Mouse (Mus musculus) intestine, embryonic 15.5 days (tissue): Measurements from ENCODE around the gene Zdhhc3. TPM values are rescaled to one million over a fixed set of nuclear protein-coding genes. Genes with fewer than 3 reads are reported as not detected.

Experiments used
- ATAC-seq: fragments of 200-750 bp; cut with Nextera tagmentation; 2 replicates; pipeline ENCODE4 v1.8.0; 2017; ENCODE audit warnings: moderate TSS enrichment, moderate library complexity
- H3K27ac ChIP-seq: fragments of 300-500 bp; sonication (generic); 2 replicates; pipeline ENCODE4 v1.5.1; 2015; ENCODE audit warnings: mild to moderate bottlenecking, inconsistent platforms
- H3K27me3 ChIP-seq: fragments of 300-500 bp; sonication (generic); replicated peaks from 2 replicates; pipeline ENCODE4 v1.6.1; 2015; ENCODE audit warnings: inconsistent platforms
- H3K36me3 ChIP-seq: fragments of 300-500 bp; sonication (generic); 2 replicates; pipeline ENCODE4 v1.6.1; 2015; ENCODE audit warnings: inconsistent platforms
- H3K4me1 ChIP-seq: fragments of 300-500 bp; sonication (generic); replicated peaks from 2 replicates; pipeline ENCODE4 v1.6.1; 2015; ENCODE audit warnings: inconsistent platforms
- H3K4me2 ChIP-seq: fragments of 300-500 bp; sonication (generic); replicated peaks from 2 replicates; pipeline ENCODE4 v1.6.1; 2015; ENCODE audit warnings: mild to moderate bottlenecking, inconsistent platforms
- H3K4me3 ChIP-seq: fragments of 300-500 bp; sonication (generic); replicated peaks from 2 replicates; pipeline ENCODE4 v1.5.1; 2015; ENCODE audit warnings: inconsistent platforms
- H3K9ac ChIP-seq: fragments of 300-500 bp; sonication (generic); 2 replicates; pipeline ENCODE4 v1.6.1; 2015; ENCODE audit warnings: inconsistent platforms
- H3K9me3 ChIP-seq: fragments of 300-500 bp; sonication (generic); 2 replicates; pipeline ENCODE4 v1.6.1; 2016; ENCODE audit warnings: inconsistent platforms
- WGBS: fragments of 180-500 bp; shearing (Covaris S2); methylation state at CpG from one replicate; pipeline ENCODE4 v1.1.7; 2015; 5-methylcytosine and 5-hydroxymethylcytosine counted together
- polyA plus RNA-seq: library from polyadenylated mRNA; unstranded; fragments of >200 nt; fragmentation: Nextera tagmentation; extraction: Ambion mirVana; gene quantifications from 2 replicates; pipeline ENCODE4 v1.2.1, GENCODE M21; 2015

Gene Zdhhc3
- polyA plus RNA-seq, 1 experiment from 2014 or later = 82.6 TPM

DNA sequence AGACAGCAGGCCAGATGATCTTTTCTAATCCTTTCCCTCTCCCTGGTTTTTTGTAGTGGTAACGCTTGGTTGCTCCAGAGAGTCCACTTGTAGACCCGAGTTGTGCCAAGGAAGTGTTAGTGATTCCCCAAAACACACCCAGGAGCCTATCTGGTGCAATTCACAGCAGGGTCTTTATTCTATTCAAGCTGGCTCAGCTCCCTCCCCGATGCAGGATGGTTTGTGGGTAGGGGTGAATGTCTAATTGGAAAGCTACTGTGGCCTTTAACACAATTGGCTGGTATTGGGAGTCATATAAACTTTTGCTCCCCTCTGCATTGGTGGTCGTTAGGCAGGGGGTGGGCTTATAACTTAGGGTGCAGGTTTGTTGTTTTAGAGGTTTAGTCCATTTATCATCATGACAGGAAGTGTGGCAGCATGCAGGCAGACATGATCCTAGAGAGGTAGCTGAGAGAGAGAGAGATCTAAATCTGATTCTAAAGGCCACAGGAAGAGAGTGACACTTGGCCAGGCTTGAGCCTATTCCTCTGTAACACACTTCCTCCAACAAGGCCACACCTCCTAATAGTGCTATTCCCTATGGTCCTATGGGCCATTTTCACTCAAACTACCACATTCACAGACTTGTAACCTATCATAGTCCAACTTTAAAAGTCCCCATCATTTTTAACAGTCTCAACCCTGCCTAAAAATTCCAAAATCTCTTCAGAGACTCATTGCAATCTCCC is 27.0 kb upstream of the Zdhhc3 start:
- H3K27ac ChIP-seq = peak overlapping the region; percentile 57; the same call in 1 of the 2 replicates
- no peak for ATAC-seq

DNA sequence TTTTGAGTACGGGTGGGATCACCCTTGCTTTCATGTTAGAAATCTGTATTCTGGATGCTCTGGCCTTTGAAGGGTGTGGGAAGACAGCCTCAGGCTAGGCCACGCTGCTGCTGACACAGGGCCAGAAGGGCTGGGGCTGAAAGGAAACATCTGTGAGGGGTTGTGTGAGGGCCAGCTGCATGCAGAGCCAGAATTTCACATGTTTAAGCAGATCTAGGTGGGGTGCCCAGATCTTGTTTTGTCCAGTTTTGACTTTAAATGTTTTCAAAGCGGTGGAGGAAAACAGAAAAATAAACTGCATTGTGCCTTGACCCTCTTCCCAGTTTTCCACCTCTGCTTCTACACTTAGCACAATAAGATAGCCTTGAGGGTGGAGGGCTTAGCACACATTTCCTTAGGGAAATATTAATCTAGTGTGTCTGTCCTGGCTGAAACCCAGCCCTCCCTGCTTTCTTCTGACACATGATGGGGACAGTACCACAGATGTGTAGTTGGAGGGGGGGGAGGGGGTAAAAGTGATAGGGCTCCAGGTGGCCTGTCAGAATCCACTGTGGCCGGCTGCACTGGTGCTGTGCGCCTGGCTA is 26.0 kb upstream of the Zdhhc3 start:
- H3K9me3 ChIP-seq = no peaks in the 10 kb centered on the region
- peak; percentile 84 for ATAC-seq
- peaks cover 19% of the 10 kb centered on the region for H3K36me3 ChIP-seq
- 49% methylated on average over 5 of the region's 5 CpGs for WGBS
- H3K4me3 ChIP-seq = no peak overlapping the region
- peak overlapping the region; percentile 57 for H3K27ac ChIP-seq
- peaks cover 7% of the 10 kb centered on the region; the same call in 1 of the 2 replicates for H3K4me1 ChIP-seq
- no peak overlapping the region for H3K9ac ChIP-seq
- no peak overlapping the region for H3K4me2 ChIP-seq
- no peaks in the 10 kb centered on the region for H3K27me3 ChIP-seq

More for the DNA sequence above, 27.0 kb upstream of the Zdhhc3 start:
- H3K4me3 ChIP-seq = no peak overlapping the region
- H3K9ac ChIP-seq = no peak overlapping the region
- peaks cover 7% of the 10 kb centered on the region; the same call in 1 of the 2 replicates for H3K4me1 ChIP-seq
- WGBS = 82% methylated on average over 4 of the region's 4 CpGs
- H3K4me2 ChIP-seq = no peak overlapping the region
- no peaks in the 10 kb centered on the region for H3K9me3 ChIP-seq
- no peaks in the 10 kb centered on the region for H3K27me3 ChIP-seq
- H3K36me3 ChIP-seq = peaks cover 19% of the 10 kb centered on the region

DNA sequence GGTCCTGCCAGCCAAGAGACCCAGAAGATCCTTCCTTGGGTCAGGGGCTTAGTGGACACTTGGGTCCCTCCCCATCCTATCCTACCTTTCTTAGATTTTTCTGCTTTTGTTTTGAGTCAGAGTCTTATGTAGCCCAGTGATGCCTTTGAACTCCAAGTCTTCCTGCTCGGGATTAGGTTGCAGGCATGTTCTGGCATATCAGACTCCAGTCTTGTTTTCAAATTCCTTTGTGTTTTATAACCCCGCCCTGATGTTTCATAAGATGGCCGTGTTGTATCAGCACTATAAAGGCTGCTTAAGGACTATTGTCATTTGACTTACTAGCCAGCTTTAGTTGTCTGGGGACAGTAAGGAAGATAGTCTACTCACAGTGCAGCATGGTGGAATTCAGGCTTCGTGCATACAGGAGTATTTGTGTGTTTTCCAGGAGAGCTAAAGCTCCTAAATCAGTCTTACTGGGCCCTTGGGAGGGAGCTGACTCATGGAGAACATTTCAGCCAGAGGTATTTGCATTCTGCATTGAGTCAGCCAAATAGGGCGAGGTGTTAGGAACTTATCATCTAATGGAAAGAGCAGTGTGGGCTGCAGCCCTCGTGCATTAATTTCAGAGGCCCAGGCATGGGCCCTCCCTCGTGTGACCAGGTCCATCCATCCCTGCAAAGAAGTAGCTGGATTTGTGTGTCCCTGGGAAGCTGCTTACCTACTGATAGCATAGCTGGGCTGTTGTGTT is 24.1 kb upstream of the Zdhhc3 start:
- Histone ChIP-seq H3K27me3 (no peaks in the 10 kb centered on the region), H3K9ac (no peak overlapping the region), H3K4me2 (no peak overlapping the region), H3K9me3 (no peaks in the 10 kb centered on the region), H3K4me3 (no peak overlapping the region), H3K36me3 (peaks cover 33% of the 10 kb centered on the region), H3K27ac (no peak overlapping the region), H3K4me1 (peaks cover 7% of the 10 kb centered on the region; the same call in 1 of the 2 replicates)
- ATAC-seq = no peak; the same call in 1 of the 2 replicates
- 80% methylated on average over 7 of the region's 7 CpGs for WGBS

DNA sequence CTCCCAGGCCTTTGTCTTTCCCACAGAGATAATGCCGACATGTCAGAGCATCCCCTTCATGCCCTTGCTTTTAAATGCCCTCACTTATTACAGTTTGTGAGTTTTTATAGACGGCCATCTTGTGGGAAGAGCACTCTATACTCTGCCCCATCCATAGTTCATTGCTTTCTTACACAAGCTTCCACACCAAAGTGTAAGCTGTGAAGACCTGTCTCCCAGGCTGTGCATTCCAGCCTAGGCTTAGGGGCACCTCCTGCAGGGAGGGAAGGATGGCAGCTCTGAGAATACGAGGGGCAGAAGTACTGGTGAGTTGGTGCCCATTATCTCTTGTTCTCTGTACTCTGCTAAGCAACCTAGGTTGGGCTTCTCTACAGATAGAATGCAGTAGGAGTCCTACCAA is 20.0 kb upstream of the Zdhhc3 start:
- no peaks in the 10 kb centered on the region for H3K4me1 ChIP-seq
- H3K9ac ChIP-seq = no peak overlapping the region
- ATAC-seq = no peak
- no peak overlapping the region for H3K4me2 ChIP-seq
- H3K36me3 ChIP-seq = peaks cover 53% of the 10 kb centered on the region
- H3K4me3 ChIP-seq = no peak overlapping the region
- no peak overlapping the region for H3K27ac ChIP-seq
- no peaks in the 10 kb centered on the region for H3K9me3 ChIP-seq
- WGBS = 92% methylated on average over 3 of the region's 3 CpGs
- H3K27me3 ChIP-seq = no peaks in the 10 kb centered on the region

DNA sequence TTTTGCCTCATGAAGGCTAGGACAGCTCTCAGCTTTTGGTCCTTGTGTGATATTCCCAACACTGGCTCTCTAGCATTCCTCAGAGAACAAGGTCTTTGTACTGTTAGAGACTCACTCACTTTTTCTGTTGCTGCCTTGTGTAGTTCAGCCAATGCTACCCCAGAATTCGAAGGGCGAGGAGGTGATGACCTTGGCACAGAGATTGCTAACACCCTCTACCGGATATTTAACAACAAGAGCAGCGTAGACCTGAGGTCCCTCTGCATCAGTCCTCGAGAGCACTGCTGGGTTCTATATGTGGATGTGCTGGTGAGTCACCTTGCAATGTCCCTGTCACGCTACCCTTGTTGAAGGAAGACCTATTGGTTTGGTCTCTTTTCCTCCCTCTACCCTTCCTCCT is 14.7 kb upstream of the Zdhhc3 start:
- 92% methylated on average over 6 of the region's 6 CpGs for WGBS
- H3K36me3 ChIP-seq = peaks cover 49% of the 10 kb centered on the region

DNA sequence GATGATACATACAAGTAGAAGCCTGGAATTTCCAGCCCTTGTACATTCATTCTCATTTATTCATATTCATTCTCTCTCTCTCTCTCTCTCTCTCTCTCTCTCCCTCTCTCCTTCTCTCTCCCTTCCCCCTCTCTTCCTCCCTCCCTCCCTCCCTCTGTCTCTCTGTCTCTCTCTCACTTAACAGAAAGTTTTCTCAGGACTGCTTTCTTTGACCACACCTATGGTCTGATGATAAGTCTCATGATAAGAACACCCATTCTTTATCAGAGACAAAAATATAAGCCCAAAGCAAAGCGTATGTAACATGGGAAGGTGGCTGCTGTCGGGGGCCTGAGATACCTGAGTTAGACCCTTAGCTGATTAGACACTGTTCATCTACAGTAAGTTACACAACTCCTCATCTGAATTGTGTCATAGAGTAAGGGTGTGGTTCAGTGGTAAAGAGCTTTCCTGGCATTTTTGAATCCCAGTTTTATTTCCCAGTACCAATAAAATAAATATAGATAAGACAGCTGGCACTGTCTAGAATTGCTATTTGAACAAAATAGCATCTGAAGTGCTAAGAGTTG is 11.5 kb upstream of the Zdhhc3 start:
- H3K36me3 ChIP-seq = peaks cover 51% of the 10 kb centered on the region
- H3K4me2 ChIP-seq = no peak overlapping the region
- no peaks in the 10 kb centered on the region for H3K4me1 ChIP-seq
- no peak overlapping the region for H3K9ac ChIP-seq
- peak; percentile 69; the same call in 1 of the 2 replicates for ATAC-seq
- no peaks in the 10 kb centered on the region for H3K27me3 ChIP-seq
- no peaks in the 10 kb centered on the region for H3K9me3 ChIP-seq
- no peak overlapping the region for H3K27ac ChIP-seq
- WGBS = 81% methylated on average over 2 of the region's 2 CpGs
- H3K4me3 ChIP-seq = no peak overlapping the region

More for the DNA sequence above, 14.7 kb upstream of the Zdhhc3 start:
- no peak for ATAC-seq
- H3K9me3 ChIP-seq = no peaks in the 10 kb centered on the region
- no peaks in the 10 kb centered on the region for H3K27me3 ChIP-seq
- no peaks in the 10 kb centered on the region for H3K4me1 ChIP-seq
- no peak overlapping the region for H3K4me3 ChIP-seq
- no peak overlapping the region for H3K4me2 ChIP-seq
- H3K27ac ChIP-seq = no peak overlapping the region
- H3K9ac ChIP-seq = no peak overlapping the region

DNA sequence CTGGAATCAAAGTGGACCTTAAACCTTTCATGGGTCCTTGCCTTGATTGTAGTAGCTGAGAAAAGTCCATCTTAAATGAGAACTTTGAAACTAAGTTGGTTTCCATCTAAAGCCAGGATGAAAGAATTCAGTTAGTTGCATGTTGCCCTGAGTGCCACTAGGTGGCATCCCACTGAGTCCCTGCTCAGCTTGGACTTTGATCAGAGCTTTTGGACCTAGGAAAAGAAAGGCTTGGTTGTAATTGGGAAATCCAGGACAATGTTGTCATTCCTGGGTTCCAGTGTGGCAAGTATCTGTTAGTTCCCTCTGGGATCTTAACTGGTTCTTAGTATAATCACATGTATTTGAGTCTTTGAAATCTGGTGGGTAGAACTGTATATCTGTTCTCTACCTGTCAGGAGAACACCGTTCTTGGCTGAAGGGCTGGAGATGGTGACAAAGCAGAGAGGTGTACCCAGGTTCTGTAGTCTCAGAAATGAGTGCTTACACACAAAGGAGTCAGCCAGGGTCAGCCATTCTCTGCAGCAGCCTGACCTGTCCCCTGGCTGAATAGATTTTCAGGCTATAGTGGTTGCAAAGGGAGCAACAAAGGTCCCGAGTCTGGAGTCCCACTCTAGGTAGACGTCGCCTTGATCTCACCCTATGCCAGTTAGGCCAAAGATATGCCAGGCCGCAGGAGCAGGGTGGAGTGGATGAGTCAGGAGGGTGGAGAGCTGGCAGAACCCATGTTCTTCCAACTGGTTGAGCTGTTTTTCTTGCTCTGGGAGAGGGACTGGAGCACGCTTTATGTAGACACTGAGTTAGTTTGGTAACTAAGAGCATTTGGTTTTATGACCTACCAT is 10.8 kb upstream of the Zdhhc3 start:
- H3K9me3 ChIP-seq = no peaks in the 10 kb centered on the region
- H3K9ac ChIP-seq = no peak overlapping the region
- 90% methylated on average over 6 of the region's 6 CpGs for WGBS
- H3K36me3 ChIP-seq = peaks cover 53% of the 10 kb centered on the region
- no peak overlapping the region for H3K4me3 ChIP-seq
- no peak overlapping the region for H3K4me2 ChIP-seq
- H3K27ac ChIP-seq = no peak overlapping the region
- ATAC-seq = peak; percentile 68
- H3K4me1 ChIP-seq = no peaks in the 10 kb centered on the region
- H3K27me3 ChIP-seq = no peaks in the 10 kb centered on the region

DNA sequence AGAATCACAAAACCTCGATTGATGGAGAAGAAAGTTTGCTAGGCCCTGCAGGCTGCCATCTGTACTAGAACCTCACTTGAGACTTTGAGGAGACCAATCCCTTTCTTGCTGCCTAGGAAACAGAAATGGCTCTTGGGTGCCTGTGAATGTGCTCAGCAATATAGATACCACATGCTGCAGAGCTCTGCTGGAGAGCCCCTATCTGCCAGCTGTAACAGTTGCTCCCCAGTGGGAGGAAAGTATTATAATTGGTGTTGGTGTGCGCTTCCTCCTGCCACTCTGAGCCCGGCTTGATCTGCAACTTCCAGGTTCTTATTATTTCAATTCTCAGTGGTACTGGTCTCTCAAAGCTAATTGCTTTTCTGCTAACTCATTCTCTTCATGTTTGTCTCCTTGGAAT is 10.0 kb upstream of the Zdhhc3 start:
- Histone ChIP-seq H3K9ac (no peak overlapping the region), H3K27me3 (no peaks in the 10 kb centered on the region), H3K4me2 (no peak overlapping the region), H3K4me3 (no peak overlapping the region), H3K27ac (no peak overlapping the region), H3K4me1 (no peaks in the 10 kb centered on the region), H3K36me3 (peaks cover 46% of the 10 kb centered on the region), H3K9me3 (no peaks in the 10 kb centered on the region)
- 92% methylated on average over 3 of the region's 3 CpGs for WGBS
- no peak for ATAC-seq

DNA sequence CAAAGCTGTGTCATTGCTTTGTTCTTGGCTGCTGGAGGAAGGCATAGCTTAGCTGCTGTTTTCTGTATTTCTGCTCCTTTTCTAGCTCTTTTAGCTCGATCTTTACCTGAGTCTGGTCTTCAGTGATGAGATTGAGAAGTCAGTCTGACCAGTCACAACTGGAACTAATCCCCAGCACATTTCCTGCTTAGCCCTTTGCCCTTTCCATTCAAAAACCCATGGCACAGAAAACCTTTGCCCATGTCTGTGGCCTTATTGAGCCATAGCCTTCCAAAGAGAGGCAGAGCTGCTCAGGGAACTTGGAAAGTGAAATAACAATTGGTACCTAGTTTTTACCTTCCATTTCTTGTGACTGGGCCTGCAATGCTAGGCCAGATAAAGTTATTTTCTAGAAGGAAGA is 2.6 kb upstream of the Zdhhc3 start:
- no peaks in the 10 kb centered on the region for H3K27me3 ChIP-seq
- H3K36me3 ChIP-seq = peaks cover 17% of the 10 kb centered on the region; the same call in 1 of the 2 replicates

DNA sequence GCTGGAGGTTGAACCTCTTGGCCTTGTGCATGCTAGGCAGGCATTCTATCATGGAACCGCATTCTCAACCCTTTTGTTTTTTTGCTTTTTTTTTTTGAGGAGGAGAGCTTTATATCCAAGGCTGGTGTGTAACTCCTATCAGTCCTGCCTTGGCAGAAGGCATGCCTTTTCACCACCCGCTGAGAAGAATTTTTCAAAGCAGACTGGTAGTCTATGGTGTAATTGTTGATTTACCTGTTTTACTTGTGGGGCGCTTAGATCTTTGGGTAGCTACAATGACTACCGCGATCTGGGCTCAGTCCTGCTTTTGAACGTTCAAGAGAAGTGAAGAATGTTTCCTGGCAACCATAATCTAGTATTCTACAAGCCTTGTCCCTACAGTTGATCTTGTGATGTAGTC is 926 bp upstream of the Zdhhc3 start:
- H3K27me3 ChIP-seq = no peaks in the 10 kb centered on the region
- peak overlapping the region; percentile 79 for H3K4me2 ChIP-seq
- peaks cover under 1% of the 10 kb centered on the region; the same call in 1 of the 2 replicates for H3K36me3 ChIP-seq
- ATAC-seq = no peak
- H3K9ac ChIP-seq = peak overlapping the region; percentile 95
- 53% methylated on average over 6 of the region's 6 CpGs for WGBS
- H3K27ac ChIP-seq = no peak overlapping the region
- peak overlapping the region; percentile 98 for H3K4me3 ChIP-seq
- no peaks in the 10 kb centered on the region for H3K9me3 ChIP-seq
- peaks cover 13% of the 10 kb centered on the region for H3K4me1 ChIP-seq

More for the DNA sequence above, 2.6 kb upstream of the Zdhhc3 start:
- no peak for ATAC-seq
- no peak overlapping the region for H3K27ac ChIP-seq
- H3K4me1 ChIP-seq = peaks cover 13% of the 10 kb centered on the region
- no peak overlapping the region for H3K9ac ChIP-seq
- WGBS = 81% methylated on average over 1 of the region's 1 CpGs
- no peak overlapping the region for H3K4me2 ChIP-seq
- no peak overlapping the region for H3K4me3 ChIP-seq
- no peaks in the 10 kb centered on the region for H3K9me3 ChIP-seq

DNA sequence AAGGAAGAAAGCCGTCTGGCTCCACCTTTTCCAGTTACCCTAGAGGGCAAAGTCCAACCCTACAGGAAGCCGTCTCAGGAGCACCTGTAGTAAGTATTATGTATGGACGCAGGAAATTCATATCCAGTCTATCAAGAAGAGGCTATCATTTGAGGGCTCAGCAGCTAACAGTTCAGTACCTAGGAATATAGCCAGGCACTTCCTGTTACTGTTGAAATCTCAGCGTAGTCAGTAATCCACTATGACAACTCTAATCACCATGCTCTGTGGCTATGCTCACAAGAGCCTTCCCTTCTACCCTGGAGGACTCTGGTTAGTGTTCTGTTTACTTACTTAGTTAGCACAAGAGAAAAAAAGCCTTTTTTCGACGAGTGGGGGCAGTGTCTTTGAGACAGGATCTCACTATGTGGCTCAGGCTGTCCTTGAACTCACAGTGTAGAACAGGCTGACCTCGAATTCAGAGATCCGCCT is 1.2 kb downstream of the Zdhhc3 start:
- Histone ChIP-seq H3K27me3 (no peaks in the 10 kb centered on the region), H3K27ac (peak overlapping the region; percentile 98), H3K4me1 (peaks cover 13% of the 10 kb centered on the region), H3K36me3 (no peaks in the 10 kb centered on the region), H3K4me2 (peak overlapping the region; percentile 79), H3K9me3 (no peaks in the 10 kb centered on the region), H3K9ac (peak overlapping the region; percentile 95), H3K4me3 (peak overlapping the region; percentile 98)
- 41% methylated on average over 8 of the region's 8 CpGs for WGBS
- peak; percentile 35 for ATAC-seq
